Mouse (Mus musculus): Measurements from ENCODE around the gene Rab3il1. TPM values are rescaled to one million over a fixed set of nuclear protein-coding genes. Genes with fewer than 3 reads are reported as not detected.

Gene Rab3il1
- polyA plus RNA-seq, 1 experiment from 2014 or later: 36.8 TPM

GRCm38 (mm10) chr19:10016151-10016550 lies 14.7 kb downstream of the Rab3il1 start:
- no peaks in the 10 kb centered on the region for H3K36me3 ChIP-seq (ENCODE audit: control insufficient read depth, insufficient read depth, low read length)
- H3K4me3 ChIP-seq (ENCODE audit: low read depth, low read length): no peak overlapping the region
- H3K27me3 ChIP-seq (ENCODE audit: control insufficient read depth, insufficient read depth, low read length): peaks cover 13% of the 10 kb centered on the region
- no peaks in the 10 kb centered on the region for H3K9me3 ChIP-seq (ENCODE audit: control insufficient read depth, low read length)
- H3K4me1 ChIP-seq (ENCODE audit: control insufficient read depth, insufficient read depth, low read length): peaks cover 11% of the 10 kb centered on the region
- no peak overlapping the region for H3K27ac ChIP-seq (ENCODE audit: low read depth, low read length)
- 88% methylated on average over 4 of the region's 4 CpGs for WGBS
- DNase-seq (ENCODE audit: low spot score, missing footprints) (no peak), ATAC-seq (ENCODE audit: low FRiP score) (no peak)
- H3K4me2 ChIP-seq: no peak overlapping the region
- H3K9ac ChIP-seq (ENCODE audit: low read length): no peak overlapping the region

GRCm38 (mm10) chr19:10017637-10018526 lies 16.4 kb downstream of the Rab3il1 start:
- H3K27me3 ChIP-seq (ENCODE audit: control insufficient read depth, insufficient read depth, low read length): peaks cover 13% of the 10 kb centered on the region
- whole genome bisulfite sequencing: 5% methylated on average over 44 of the region's 44 CpGs
- peak overlapping the region; percentile 45 for H3K4me3 ChIP-seq (ENCODE audit: low read depth, low read length)
- peak; percentile 99 for ATAC-seq (ENCODE audit: low FRiP score)
- H3K36me3 ChIP-seq (ENCODE audit: control insufficient read depth, insufficient read depth, low read length): no peaks in the 10 kb centered on the region
- H3K4me2 ChIP-seq: peak overlapping the region; percentile 91
- H3K4me1 ChIP-seq (ENCODE audit: control insufficient read depth, insufficient read depth, low read length): peaks cover 11% of the 10 kb centered on the region
- peak; percentile 98 for DNase-seq (ENCODE audit: low spot score, missing footprints)
- H3K27ac ChIP-seq (ENCODE audit: low read depth, low read length): peak overlapping the region; percentile 10
- peak overlapping the region; percentile 65 for H3K9ac ChIP-seq (ENCODE audit: low read length)
- H3K9me3 ChIP-seq (ENCODE audit: control insufficient read depth, low read length): no peaks in the 10 kb centered on the region

GRCm38 (mm10) chr19:10018527-10018818 lies 17.0 kb downstream of the Rab3il1 start:
- H3K9me3 ChIP-seq (ENCODE audit: control insufficient read depth, low read length): no peaks in the 10 kb centered on the region
- peak overlapping the region; percentile 45 for H3K4me3 ChIP-seq (ENCODE audit: low read depth, low read length)
- H3K4me2 ChIP-seq: peak overlapping the region; percentile 91
- H3K27ac ChIP-seq (ENCODE audit: low read depth, low read length): no peak overlapping the region
- no peaks in the 10 kb centered on the region for H3K36me3 ChIP-seq (ENCODE audit: control insufficient read depth, insufficient read depth, low read length)
- peaks cover 13% of the 10 kb centered on the region for H3K27me3 ChIP-seq (ENCODE audit: control insufficient read depth, insufficient read depth, low read length)
- ATAC-seq (ENCODE audit: low FRiP score): no peak; the same call in 1 of the 2 replicates
- peak overlapping the region; percentile 65 for H3K9ac ChIP-seq (ENCODE audit: low read length)
- WGBS: 3% methylated on average over 3 of the region's 3 CpGs
- peaks cover 11% of the 10 kb centered on the region for H3K4me1 ChIP-seq (ENCODE audit: control insufficient read depth, insufficient read depth, low read length)
- DNase-seq (ENCODE audit: low spot score, missing footprints): peak; percentile 91

- DNase-seq (ENCODE audit: low spot score, missing footprints) (no peak), ATAC-seq (ENCODE audit: low FRiP score) (no peak)
- Histone ChIP-seq H3K27ac (ENCODE audit: low read depth, low read length) (no peak overlapping the region), H3K27me3 (ENCODE audit: control insufficient read depth, insufficient read depth, low read length) (peaks cover 13% of the 10 kb centered on the region), H3K9ac (ENCODE audit: low read length) (0 out of 2 replicates have a peak overlapping the region, but pooled peaks have one; percentile 7), H3K36me3 (ENCODE audit: control insufficient read depth, insufficient read depth, low read length) (no peaks in the 10 kb centered on the region), H3K9me3 (ENCODE audit: control insufficient read depth, low read length) (no peaks in the 10 kb centered on the region), H3K4me1 (ENCODE audit: control insufficient read depth, insufficient read depth, low read length) (peaks cover 11% of the 10 kb centered on the region), H3K4me2 (peak overlapping the region; percentile 91; the same call in 1 of the 2 replicates), H3K4me3 (ENCODE audit: low read depth, low read length) (no peak overlapping the region)
- 74% methylated on average over 4 of the region's 4 CpGs for WGBS
Measured at GRCm38 (mm10) chr19:10019214-10019760, 17.8 kb downstream of the Rab3il1 start.

- Histone ChIP-seq H3K27ac (ENCODE audit: low read depth, low read length) (no peak overlapping the region), H3K9me3 (ENCODE audit: control insufficient read depth, low read length) (no peaks in the 10 kb centered on the region), H3K36me3 (ENCODE audit: control insufficient read depth, insufficient read depth, low read length) (no peaks in the 10 kb centered on the region), H3K4me2 (no peak overlapping the region), H3K4me1 (ENCODE audit: control insufficient read depth, insufficient read depth, low read length) (peaks cover 11% of the 10 kb centered on the region), H3K27me3 (ENCODE audit: control insufficient read depth, insufficient read depth, low read length) (peaks cover 12% of the 10 kb centered on the region), H3K4me3 (ENCODE audit: low read depth, low read length) (no peak overlapping the region), H3K9ac (ENCODE audit: low read length) (no peak overlapping the region)
- DNase-seq (ENCODE audit: low spot score, missing footprints) (no peak), ATAC-seq (ENCODE audit: low FRiP score) (no peak)
- WGBS: 77% methylated on average over 2 of the region's 2 CpGs
Measured at GRCm38 (mm10) chr19:10021981-10022380, 20.5 kb downstream of the Rab3il1 start.

- WGBS: 60% methylated on average over 5 of the region's 5 CpGs
- Histone ChIP-seq H3K36me3 (ENCODE audit: control insufficient read depth, insufficient read depth, low read length) (no peaks in the 10 kb centered on the region), H3K4me1 (ENCODE audit: control insufficient read depth, insufficient read depth, low read length) (peaks cover 11% of the 10 kb centered on the region)
Measured at GRCm38 (mm10) chr19:10022414-10023303, 21.2 kb downstream of the Rab3il1 start.

GRCm38 (mm10) chr19:10023304-10023758 lies 21.9 kb downstream of the Rab3il1 start:
- 65% methylated on average over 9 of the region's 9 CpGs for WGBS
- Histone ChIP-seq H3K27ac (ENCODE audit: low read depth, low read length) (no peak overlapping the region), H3K27me3 (ENCODE audit: control insufficient read depth, insufficient read depth, low read length) (peaks cover 9% of the 10 kb centered on the region), H3K4me1 (ENCODE audit: control insufficient read depth, insufficient read depth, low read length) (peaks cover 7% of the 10 kb centered on the region), H3K9me3 (ENCODE audit: control insufficient read depth, low read length) (no peaks in the 10 kb centered on the region), H3K9ac (ENCODE audit: low read length) (no peak overlapping the region), H3K36me3 (ENCODE audit: control insufficient read depth, insufficient read depth, low read length) (no peaks in the 10 kb centered on the region), H3K4me3 (ENCODE audit: low read depth, low read length) (no peak overlapping the region), H3K4me2 (no peak overlapping the region)
- DNase-seq (ENCODE audit: low spot score, missing footprints) (no peak), ATAC-seq (ENCODE audit: low FRiP score) (no peak)

More at GRCm38 (mm10) chr19:10022414-10023303, 21.2 kb downstream of the Rab3il1 start:
- H3K4me3 ChIP-seq (ENCODE audit: low read depth, low read length): no peak overlapping the region
- H3K4me2 ChIP-seq: no peak overlapping the region
- H3K9me3 ChIP-seq (ENCODE audit: control insufficient read depth, low read length): no peaks in the 10 kb centered on the region
- no peak for DNase-seq (ENCODE audit: low spot score, missing footprints)
- H3K9ac ChIP-seq (ENCODE audit: low read length): no peak overlapping the region
- no peak overlapping the region for H3K27ac ChIP-seq (ENCODE audit: low read depth, low read length)
- ATAC-seq (ENCODE audit: low FRiP score): no peak
- H3K27me3 ChIP-seq (ENCODE audit: control insufficient read depth, insufficient read depth, low read length): peaks cover 9% of the 10 kb centered on the region

- Histone ChIP-seq H3K9me3 (ENCODE audit: control insufficient read depth, low read length) (no peaks in the 10 kb centered on the region), H3K4me2 (no peak overlapping the region), H3K36me3 (ENCODE audit: control insufficient read depth, insufficient read depth, low read length) (no peaks in the 10 kb centered on the region), H3K27me3 (ENCODE audit: control insufficient read depth, insufficient read depth, low read length) (no peaks in the 10 kb centered on the region), H3K27ac (ENCODE audit: low read depth, low read length) (no peak overlapping the region), H3K9ac (ENCODE audit: low read length) (no peak overlapping the region), H3K4me3 (ENCODE audit: low read depth, low read length) (no peak overlapping the region), H3K4me1 (ENCODE audit: control insufficient read depth, insufficient read depth, low read length) (no peaks in the 10 kb centered on the region)
- WGBS: 32% methylated on average over 8 of the region's 8 CpGs
- DNase-seq (ENCODE audit: low spot score, missing footprints) (no peak), ATAC-seq (ENCODE audit: low FRiP score) (no peak)
Measured at GRCm38 (mm10) chr19:10025169-10025875, 23.9 kb downstream of the Rab3il1 start.
